Mouse (Mus musculus) embryonic facial prominence, embryonic 13.5 days (tissue): Measurements from ENCODE around the gene Fam81a. TPM values are rescaled to one million over a fixed set of nuclear protein-coding genes. Genes with fewer than 3 reads are reported as not detected.

Source experiments
- ATAC-seq: fragments of 200-750 bp; cut with Nextera tagmentation; 2 replicates; pipeline ENCODE4 v1.8.0; 2017; ENCODE audit warnings: low read depth; ENCODE audit not compliant: insufficient number of reproducible peaks, insufficient read depth, low FRiP score, low TSS enrichment
- H3K27ac ChIP-seq: fragments of 300-500 bp; sonication (generic); 2 replicates; pipeline ENCODE4 v1.5.1; 2015; ENCODE audit warnings: moderate library complexity, mild to moderate bottlenecking, inconsistent platforms
- H3K27me3 ChIP-seq: fragments of 300-500 bp; sonication (generic); 2 replicates; pipeline ENCODE4 v1.6.1; 2015; ENCODE audit warnings: mild to moderate bottlenecking, inconsistent platforms
- H3K36me3 ChIP-seq: fragments of 300-500 bp; sonication (generic); 2 replicates; pipeline ENCODE4 v1.6.1; 2015; ENCODE audit warnings: mild to moderate bottlenecking, inconsistent platforms
- H3K4me1 ChIP-seq: fragments of 300-500 bp; sonication (generic); 2 replicates; pipeline ENCODE4 v1.6.1; 2015; ENCODE audit warnings: inconsistent platforms
- H3K4me2 ChIP-seq: fragments of 300-500 bp; sonication (generic); 2 replicates; pipeline ENCODE4 v1.6.1; 2015; ENCODE audit warnings: moderate library complexity, mild to moderate bottlenecking, inconsistent platforms
- H3K4me3 ChIP-seq: fragments of 300-500 bp; sonication (generic); 2 replicates; pipeline ENCODE4 v1.5.1; 2015; ENCODE audit warnings: mild to moderate bottlenecking, inconsistent platforms
- H3K9ac ChIP-seq: fragments of 300-500 bp; sonication (generic); 2 replicates; pipeline ENCODE4 v1.6.1; 2015; ENCODE audit warnings: mild to moderate bottlenecking, inconsistent platforms
- H3K9me3 ChIP-seq: fragments of 300-500 bp; sonication (generic); 2 replicates; pipeline ENCODE4 v1.6.1; 2016; ENCODE audit warnings: inconsistent platforms
- WGBS: fragments of 180-500 bp; shearing (Covaris S2); methylation state at CpG from one replicate; pipeline ENCODE4 v1.1.7; 2015; ENCODE audit warnings: mixed read lengths; 5-methylcytosine and 5-hydroxymethylcytosine counted together
- polyA plus RNA-seq: library from polyadenylated mRNA; unstranded; fragments of >200 nt; fragmentation: Nextera tagmentation; extraction: Ambion mirVana; gene quantifications from 2 replicates; pipeline ENCODE4 v1.2.1, GENCODE M21; 2015

The Fam81a gene
- polyA plus RNA-seq, 1 experiment from 2014 or later = 8.5 TPM

GRCm38 (mm10) chr9:70109279-70109678 lies 33.1 kb downstream of the Fam81a start:
- Histone ChIP-seq H3K27ac (no peak overlapping the region), H3K9ac (no peak overlapping the region), H3K9me3 (no peaks in the 10 kb centered on the region), H3K4me3 (no peak overlapping the region), H3K4me2 (no peak overlapping the region), H3K4me1 (peaks cover 7% of the 10 kb centered on the region; the same call in 1 of the 2 replicates), H3K36me3 (no peaks in the 10 kb centered on the region), H3K27me3 (no peaks in the 10 kb centered on the region; the same call in 1 of the 2 replicates)
- no peak for ATAC-seq
- 9% methylated on average over 3 of the region's 3 CpGs for WGBS

GRCm38 (mm10) chr9:70108151-70108550 lies 34.2 kb downstream of the Fam81a start:
- H3K27ac ChIP-seq = no peak overlapping the region
- H3K9ac ChIP-seq = no peak overlapping the region
- no peaks in the 10 kb centered on the region; the same call in 1 of the 2 replicates for H3K27me3 ChIP-seq
- no peaks in the 10 kb centered on the region for H3K36me3 ChIP-seq
- 82% methylated on average over 5 of the region's 5 CpGs for WGBS
- peaks cover 7% of the 10 kb centered on the region; the same call in 1 of the 2 replicates for H3K4me1 ChIP-seq
- no peak overlapping the region for H3K4me2 ChIP-seq
- H3K9me3 ChIP-seq = no peaks in the 10 kb centered on the region
- H3K4me3 ChIP-seq = no peak overlapping the region
- ATAC-seq = no peak

GRCm38 (mm10) chr9:70105573-70105972 lies 36.8 kb downstream of the Fam81a start:
- no peak for ATAC-seq
- no peaks in the 10 kb centered on the region for H3K9me3 ChIP-seq
- 74% methylated on average over 5 of the region's 5 CpGs for WGBS
- H3K27me3 ChIP-seq = no peaks in the 10 kb centered on the region; the same call in 1 of the 2 replicates
- no peak overlapping the region for H3K4me2 ChIP-seq
- no peak overlapping the region for H3K9ac ChIP-seq
- H3K36me3 ChIP-seq = no peaks in the 10 kb centered on the region
- no peak overlapping the region for H3K4me3 ChIP-seq
- H3K4me1 ChIP-seq = 0 out of 2 replicates have a peak, but pooled peaks cover 4% of the 10 kb centered on the region
- no peak overlapping the region for H3K27ac ChIP-seq

GRCm38 (mm10) chr9:70103106-70103505 lies 39.3 kb downstream of the Fam81a start:
- Histone ChIP-seq H3K9ac (no peak overlapping the region), H3K4me3 (no peak overlapping the region), H3K36me3 (no peaks in the 10 kb centered on the region), H3K4me1 (0 out of 2 replicates have a peak, but pooled peaks cover 4% of the 10 kb centered on the region), H3K27me3 (no peaks in the 10 kb centered on the region), H3K9me3 (no peaks in the 10 kb centered on the region), H3K4me2 (no peak overlapping the region), H3K27ac (no peak overlapping the region)
- ATAC-seq = no peak
- 47% methylated on average over 8 of the region's 8 CpGs for WGBS

- Histone ChIP-seq H3K4me3 (no peak overlapping the region), H3K4me2 (no peak overlapping the region), H3K9me3 (no peaks in the 10 kb centered on the region), H3K27ac (no peak overlapping the region), H3K36me3 (no peaks in the 10 kb centered on the region), H3K27me3 (no peaks in the 10 kb centered on the region), H3K4me1 (0 out of 2 replicates have a peak, but pooled peaks cover 4% of the 10 kb centered on the region), H3K9ac (no peak overlapping the region)
- WGBS = 83% methylated on average over 2 of the region's 2 CpGs
- no peak for ATAC-seq
These were observed 44.8 kb downstream of the Fam81a start for GRCm38 (mm10) chr9:70097542-70097941.

GRCm38 (mm10) chr9:70095016-70095415 lies 47.3 kb downstream of the Fam81a start:
- Histone ChIP-seq H3K4me3 (no peak overlapping the region), H3K9ac (no peak overlapping the region), H3K4me1 (no peaks in the 10 kb centered on the region), H3K27ac (no peak overlapping the region), H3K9me3 (no peaks in the 10 kb centered on the region), H3K4me2 (no peak overlapping the region), H3K36me3 (no peaks in the 10 kb centered on the region), H3K27me3 (no peaks in the 10 kb centered on the region)
- WGBS = 73% methylated on average over 6 of the region's 6 CpGs
- ATAC-seq = no peak

GRCm38 (mm10) chr9:70090541-70090940 lies 51.8 kb downstream of the Fam81a start:
- Histone ChIP-seq H3K9ac (no peak overlapping the region), H3K36me3 (no peaks in the 10 kb centered on the region), H3K9me3 (no peaks in the 10 kb centered on the region), H3K4me1 (peaks cover 19% of the 10 kb centered on the region), H3K27me3 (no peaks in the 10 kb centered on the region), H3K4me2 (no peak overlapping the region), H3K27ac (no peak overlapping the region), H3K4me3 (no peak overlapping the region)
- no peak for ATAC-seq
- 84% methylated on average over 10 of the region's 10 CpGs for WGBS

- Histone ChIP-seq H3K36me3 (no peaks in the 10 kb centered on the region), H3K27me3 (no peaks in the 10 kb centered on the region), H3K4me2 (no peak overlapping the region), H3K27ac (peak overlapping the region; percentile 17; the same call in 1 of the 2 replicates), H3K9me3 (no peaks in the 10 kb centered on the region), H3K9ac (no peak overlapping the region), H3K4me1 (peaks cover 19% of the 10 kb centered on the region), H3K4me3 (no peak overlapping the region)
- no peak for ATAC-seq
- WGBS = 58% methylated on average over 6 of the region's 6 CpGs
These were observed 53.6 kb downstream of the Fam81a start for GRCm38 (mm10) chr9:70088786-70089096.

- no peak overlapping the region for H3K4me2 ChIP-seq
- H3K27ac ChIP-seq = peak overlapping the region; percentile 17; the same call in 1 of the 2 replicates
- H3K9me3 ChIP-seq = no peaks in the 10 kb centered on the region
- WGBS = 53% methylated on average over 19 of the region's 19 CpGs
- H3K36me3 ChIP-seq = no peaks in the 10 kb centered on the region
- H3K9ac ChIP-seq = no peak overlapping the region
- no peaks in the 10 kb centered on the region for H3K27me3 ChIP-seq
- no peak for ATAC-seq
- H3K4me1 ChIP-seq = peaks cover 19% of the 10 kb centered on the region
- H3K4me3 ChIP-seq = no peak overlapping the region
These were observed 54.1 kb downstream of the Fam81a start for GRCm38 (mm10) chr9:70088041-70088785.

- no peak for ATAC-seq
- Histone ChIP-seq H3K9ac (no peak overlapping the region), H3K4me3 (no peak overlapping the region), H3K36me3 (no peaks in the 10 kb centered on the region), H3K27me3 (no peaks in the 10 kb centered on the region), H3K27ac (no peak overlapping the region), H3K4me2 (no peak overlapping the region), H3K4me1 (peaks cover 19% of the 10 kb centered on the region), H3K9me3 (no peaks in the 10 kb centered on the region)
- 60% methylated on average over 5 of the region's 5 CpGs for WGBS
These were observed 55.0 kb downstream of the Fam81a start for GRCm38 (mm10) chr9:70087379-70087778.

GRCm38 (mm10) chr9:70086091-70086490 lies 56.3 kb downstream of the Fam81a start:
- Histone ChIP-seq H3K9me3 (no peaks in the 10 kb centered on the region), H3K4me1 (peaks cover 19% of the 10 kb centered on the region), H3K9ac (no peak overlapping the region), H3K27me3 (no peaks in the 10 kb centered on the region), H3K4me2 (no peak overlapping the region), H3K4me3 (no peak overlapping the region), H3K27ac (no peak overlapping the region), H3K36me3 (no peaks in the 10 kb centered on the region)
- ATAC-seq = no peak
- 42% methylated on average over 6 of the region's 6 CpGs for WGBS

- Histone ChIP-seq H3K4me3 (no peak overlapping the region), H3K27ac (no peak overlapping the region), H3K36me3 (no peaks in the 10 kb centered on the region), H3K9ac (no peak overlapping the region), H3K4me1 (peaks cover 19% of the 10 kb centered on the region), H3K9me3 (no peaks in the 10 kb centered on the region), H3K27me3 (no peaks in the 10 kb centered on the region), H3K4me2 (no peak overlapping the region)
- ATAC-seq = no peak
- WGBS = 48% methylated on average over 11 of the region's 11 CpGs
These were observed 58.3 kb downstream of the Fam81a start for GRCm38 (mm10) chr9:70084107-70084506.
